Mouse (Mus musculus) frontal cortex, postnatal 14 days (tissue): Measurements from ENCODE around the gene Kif6.

Source experiments
- DNase-seq, 2 experiments: peaks; one replicate each; pipeline ENCODE4 v3.0.0; 2022; ENCODE audit warnings: low spot score in 2 of 2

Kif6 gene

DNA sequence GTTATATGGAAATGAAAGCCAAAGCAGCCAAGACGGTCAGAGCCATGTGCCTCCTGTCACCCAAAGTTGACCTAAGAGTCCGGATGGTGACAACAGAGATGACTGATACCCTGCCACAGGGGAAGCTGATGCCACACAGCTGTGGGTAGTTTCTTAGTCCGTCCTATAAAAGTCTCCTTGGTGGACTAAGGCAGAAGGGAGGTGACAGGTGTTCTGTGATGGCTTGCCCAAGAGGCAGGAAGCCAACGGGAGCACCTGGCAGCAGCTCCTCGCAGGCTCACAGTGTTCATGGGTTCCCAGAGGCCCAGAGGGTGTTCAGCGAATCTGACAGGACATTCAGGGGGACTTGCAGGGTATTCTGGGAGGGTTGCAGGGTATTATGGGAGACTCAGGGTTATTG is 279.5 kb downstream of the Kif6 start:
- DNase-seq = no peak

DNA sequence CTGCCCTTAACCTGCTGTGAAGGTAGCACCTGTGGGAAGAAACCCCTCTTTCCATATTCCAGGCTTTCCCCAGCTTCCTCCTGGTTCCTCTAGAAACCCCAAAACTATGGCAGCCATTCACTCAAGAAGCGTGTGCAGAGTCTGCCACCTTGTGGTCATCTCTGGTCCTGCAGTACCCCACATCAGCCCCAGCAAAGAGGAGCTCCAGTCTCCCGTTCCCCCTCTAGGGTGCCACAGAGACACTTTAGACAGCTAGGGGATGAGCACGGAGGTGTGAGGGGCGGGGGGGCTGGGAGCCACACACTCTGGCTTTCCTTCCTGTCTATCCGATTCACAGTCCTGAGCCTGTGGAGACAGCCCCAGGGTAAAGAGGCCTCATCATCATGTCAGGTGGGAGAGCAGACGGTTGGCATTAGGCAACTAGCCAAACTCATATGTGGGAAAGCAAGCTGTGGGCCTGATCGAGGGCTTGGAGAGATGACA is 284.0 kb downstream of the Kif6 start:
- peak; percentile 73 to 83 for DNase-seq

DNA sequence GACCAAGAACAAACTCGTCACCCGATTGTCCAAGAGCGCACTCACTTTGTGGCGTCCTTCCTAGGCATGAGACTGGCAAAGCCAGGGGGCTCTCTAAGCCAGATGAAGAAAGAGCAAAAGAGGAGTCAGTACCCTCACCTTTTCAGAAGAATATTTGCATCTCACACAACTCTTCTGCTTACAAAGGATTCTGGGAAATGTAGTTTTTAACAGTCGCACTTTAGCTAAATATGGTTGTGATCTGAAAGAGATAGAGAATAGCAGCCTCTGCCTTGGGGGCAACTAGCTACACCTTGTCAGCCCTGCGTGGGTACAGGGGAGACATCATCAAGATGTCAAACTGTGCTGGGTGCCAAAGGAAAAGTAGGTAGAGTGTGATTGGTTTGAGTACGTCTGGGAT is 287.7 kb downstream of the Kif6 start:
- no peak for DNase-seq

DNA sequence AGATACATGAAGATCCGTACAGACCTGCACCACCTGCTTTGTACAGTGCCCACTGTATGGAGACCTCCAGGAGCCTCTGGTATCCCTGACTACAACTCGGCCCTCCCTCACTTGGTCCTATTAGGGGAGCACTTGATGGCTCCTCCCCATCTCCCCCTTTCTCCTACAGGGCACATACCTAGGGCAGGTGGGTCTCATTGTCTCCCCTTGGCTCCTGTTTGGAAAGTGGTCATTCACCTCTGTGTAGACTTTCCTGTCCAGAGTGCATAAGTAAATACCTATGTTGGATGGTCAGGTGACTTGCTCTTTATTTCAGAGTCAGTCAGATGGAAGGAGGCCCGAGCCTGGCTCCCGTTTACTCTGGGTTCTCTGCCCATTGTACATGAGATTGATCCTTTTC is 308.5 kb downstream of the Kif6 start:
- DNase-seq = no peak

DNA sequence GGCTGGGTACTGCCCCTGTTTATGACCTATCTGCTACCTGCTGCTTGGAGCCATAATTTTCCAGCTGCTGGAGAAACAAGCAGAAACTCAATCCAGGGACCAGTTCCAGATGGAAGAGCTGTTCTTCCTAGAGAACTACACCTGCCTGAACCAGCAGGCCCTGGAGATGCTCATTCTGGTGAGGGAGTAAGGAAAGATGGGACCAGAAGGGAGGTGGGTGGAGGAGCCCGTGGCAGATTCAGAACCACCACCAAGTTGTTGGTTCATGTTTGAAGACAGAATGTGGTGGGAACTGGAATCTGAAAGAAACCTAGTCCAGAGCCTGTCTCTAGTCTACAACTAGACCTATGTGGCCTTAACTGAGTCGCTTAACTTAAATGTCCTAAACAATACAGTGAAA is 312.7 kb downstream of the Kif6 start:
- no peak for DNase-seq

DNA sequence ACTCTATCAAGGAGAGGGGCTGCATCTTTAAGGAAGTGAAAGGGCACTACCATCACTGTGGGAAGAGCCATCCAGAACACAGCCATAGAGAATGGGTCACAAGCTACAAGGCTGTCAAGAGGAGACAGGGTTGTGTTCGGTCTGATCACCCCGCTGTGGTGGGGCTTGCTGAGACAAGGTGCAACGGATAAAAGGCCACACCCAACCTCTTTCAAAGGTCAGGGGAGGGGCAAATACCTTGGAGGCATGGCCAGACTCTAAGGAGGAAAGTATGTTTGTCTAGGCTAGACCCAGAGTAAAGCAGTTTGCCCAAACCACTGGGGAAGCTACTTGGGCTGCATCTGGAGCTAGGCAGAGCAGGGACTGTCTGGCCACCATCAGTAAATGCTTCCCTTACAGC is 318.9 kb downstream of the Kif6 start:
- no peak for DNase-seq

DNA sequence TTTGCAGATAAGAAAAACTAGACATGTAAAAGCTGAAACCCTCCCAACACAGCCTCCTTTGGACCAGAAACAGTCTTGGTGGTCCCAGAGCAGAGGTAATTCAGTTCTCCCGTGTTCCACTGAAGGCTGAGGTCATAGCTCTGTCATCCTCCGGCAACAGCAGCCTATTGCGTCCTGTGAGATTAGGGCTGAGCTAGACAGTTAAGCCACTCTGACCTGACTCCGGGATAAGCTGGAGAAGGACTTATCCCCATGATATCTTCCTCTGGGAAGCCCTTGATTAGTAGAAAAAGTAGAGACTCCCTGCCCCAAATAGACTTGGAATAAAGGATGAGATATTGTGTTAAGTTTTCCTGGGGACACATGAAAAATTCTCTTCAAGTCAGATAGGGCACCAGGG is 319.6 kb downstream of the Kif6 start:
- DNase-seq = no peak

DNA sequence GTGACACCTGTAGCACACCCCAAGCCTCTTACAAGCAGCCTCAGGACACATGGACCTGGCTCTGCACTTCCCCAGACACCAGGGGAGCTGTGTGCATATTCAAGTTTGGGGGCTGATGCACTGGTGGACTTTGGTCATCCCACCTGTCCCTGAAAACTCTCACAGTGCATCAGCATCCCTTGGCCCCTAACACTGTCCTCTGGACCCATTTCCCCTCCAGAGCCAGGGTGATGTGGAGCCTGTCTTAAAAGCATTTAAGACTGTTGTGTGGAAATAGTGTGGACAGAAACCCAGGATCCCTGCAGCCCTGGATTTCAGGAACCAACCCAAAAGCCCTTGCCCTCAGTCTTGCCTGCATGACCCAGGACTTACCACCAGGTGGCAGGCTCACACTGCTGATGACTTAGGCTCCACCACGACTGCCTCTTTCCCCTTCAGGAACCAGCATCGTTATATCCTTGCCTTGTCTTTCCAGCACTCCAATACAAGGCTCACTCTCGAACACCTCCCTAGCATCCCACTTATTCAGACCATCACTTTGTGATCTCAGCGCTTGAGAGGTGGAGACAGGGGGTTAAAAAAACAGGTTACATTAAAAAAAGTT is 320.8 kb downstream of the Kif6 start:
- peak; percentile 61 to 82 for DNase-seq

DNA sequence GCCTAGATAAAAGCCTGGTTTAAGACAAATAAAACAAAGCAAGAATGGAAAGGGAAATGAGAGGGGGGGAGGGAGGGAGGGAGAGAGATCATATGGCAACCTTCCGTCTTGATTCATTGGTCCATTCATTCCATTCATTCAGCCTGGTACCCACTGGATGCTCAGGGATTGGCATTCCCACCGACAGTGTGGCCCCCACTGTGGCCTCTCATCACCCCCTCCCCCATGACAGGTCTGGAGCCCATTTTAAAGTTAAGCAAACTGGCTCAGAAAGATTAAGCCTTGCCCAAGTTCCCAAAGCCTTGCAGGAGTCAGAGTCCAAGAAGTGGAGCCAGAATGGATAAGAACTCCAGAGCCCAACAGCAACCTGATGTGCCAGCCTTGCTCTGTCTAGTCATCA is 321.3 kb downstream of the Kif6 start:
- no peak for DNase-seq

DNA sequence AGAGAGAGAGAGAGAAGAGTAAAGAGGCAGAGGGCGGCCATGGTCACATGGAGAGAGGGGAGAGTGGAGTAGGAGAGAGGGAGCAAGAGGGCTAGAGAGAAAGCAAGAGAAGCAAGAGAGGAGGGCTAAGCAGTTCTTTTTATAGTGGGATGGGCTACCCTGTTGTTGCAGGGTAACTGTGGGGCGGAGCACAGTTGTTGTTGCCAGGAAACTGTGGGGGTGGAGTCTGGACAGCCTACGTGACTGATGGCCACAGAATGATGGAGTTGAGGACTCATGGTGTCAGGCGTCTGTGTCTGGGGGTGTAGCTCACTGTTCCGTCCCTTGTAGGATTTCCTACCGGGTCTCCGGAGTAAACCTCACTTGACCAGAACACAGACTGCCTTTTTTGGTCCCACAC is 324.2 kb downstream of the Kif6 start:
- no peak for DNase-seq

DNA sequence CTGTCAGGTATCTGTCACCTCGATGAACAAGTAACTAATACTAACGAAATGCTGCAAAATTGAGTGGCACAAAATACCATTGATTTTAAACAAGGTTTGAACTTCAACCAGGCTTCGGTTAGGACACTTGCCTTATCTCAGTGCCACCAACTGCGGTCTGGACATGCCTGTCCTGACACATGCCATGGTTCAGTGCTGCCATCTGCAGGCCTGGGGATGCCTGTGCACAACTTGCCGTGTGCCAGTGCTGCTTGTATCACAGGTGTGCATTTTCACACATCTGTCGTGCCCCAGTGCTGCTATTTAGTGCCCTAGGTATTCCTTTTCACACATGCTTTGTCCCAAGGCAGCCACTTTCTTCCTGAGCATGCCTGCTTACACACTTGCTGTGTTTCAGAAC is 327.7 kb downstream of the Kif6 start:
- DNase-seq = no peak

DNA sequence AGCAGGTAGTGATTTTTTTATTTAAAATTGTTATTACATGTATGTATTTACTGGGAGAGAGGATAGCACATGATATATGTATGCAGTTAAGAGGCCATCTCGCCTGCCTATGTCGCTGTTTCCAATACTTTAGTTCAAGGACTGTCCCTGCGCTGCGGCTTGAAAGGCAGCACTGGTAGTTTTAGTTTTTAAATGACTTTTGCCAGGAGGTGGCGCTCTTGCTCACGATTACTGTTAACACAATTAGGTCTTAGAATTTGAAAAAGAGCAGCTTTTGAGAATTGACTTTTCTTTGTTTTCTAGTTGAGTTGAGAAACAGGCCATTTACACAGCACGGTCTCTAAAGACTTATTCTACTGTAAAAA is 336.5 kb downstream of the Kif6 start:
- DNase-seq = peak; percentile 33 to 82

DNA sequence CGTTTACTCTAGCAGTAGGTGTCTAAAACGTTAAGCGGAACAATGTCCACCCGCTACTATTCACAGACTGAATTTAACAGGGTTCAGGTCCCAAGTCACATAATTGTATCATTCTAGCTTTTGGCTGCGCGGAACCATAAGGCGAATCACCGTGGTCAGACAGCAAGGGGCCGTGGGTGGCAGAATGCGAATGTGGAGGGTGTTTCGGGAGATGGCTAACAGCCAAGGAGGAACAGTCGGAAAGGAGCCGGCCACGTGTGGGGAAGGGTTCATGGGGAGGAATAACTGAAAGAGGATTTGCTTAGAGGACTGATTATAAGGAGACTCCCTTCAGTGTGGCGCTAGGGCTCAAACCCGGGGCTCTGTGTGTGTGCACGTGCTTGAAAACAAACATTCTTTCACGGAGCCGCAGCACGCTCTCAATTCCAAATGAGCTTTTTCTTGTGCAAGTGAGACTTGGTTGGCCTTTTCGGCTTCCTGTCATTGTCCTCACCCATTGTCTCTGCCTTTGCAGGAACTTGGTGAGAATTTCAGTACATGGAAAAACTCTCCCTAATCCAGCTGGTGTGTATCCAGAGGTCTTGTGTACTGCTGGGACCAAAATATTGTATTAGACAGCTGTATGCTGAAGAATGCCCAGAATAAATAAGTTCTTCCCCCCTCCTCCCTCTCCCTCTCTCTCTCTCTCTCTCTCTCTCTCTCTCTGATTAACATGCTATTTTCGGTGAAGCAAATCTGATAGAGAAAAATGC is 337.1 kb downstream of the Kif6 start:
- DNase-seq = no peak

DNA sequence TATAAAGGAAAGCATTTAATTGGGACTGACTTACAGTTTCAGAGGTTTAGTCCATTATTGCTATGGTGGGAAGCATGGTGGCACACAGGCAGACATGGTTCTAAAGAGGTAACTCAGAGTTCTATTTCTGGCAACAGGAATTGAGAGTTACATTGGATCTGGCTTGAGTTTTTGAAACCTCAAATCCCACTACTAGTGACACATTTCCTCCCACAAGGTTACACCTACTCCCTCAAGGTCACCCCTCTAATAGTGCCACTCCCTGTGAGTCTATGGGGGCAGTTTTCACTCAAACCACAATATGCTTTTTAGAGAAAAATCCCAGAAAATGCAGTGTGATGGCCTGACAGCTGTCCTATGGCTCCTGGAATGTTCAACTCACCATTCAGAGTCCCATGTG is 344.1 kb downstream of the Kif6 start:
- no peak for DNase-seq
